Mouse (Mus musculus): ENCODE results near the gene B3glct.

- peak; percentile 68 for TF ChIP-seq CTCF (IDR thresholded peaks at IDR 0.05; ENCODE audit: low read depth)
- no peak for TF ChIP-seq EP300 (IDR thresholded peaks at IDR 0.05; ENCODE audit: low read depth)
Measured at GRCm38 (mm10) chr5:149678100-149678989, at the start of gene B3glct.
